Mouse (Mus musculus) forelimb bud, embryonic 11.5 days (tissue): ENCODE measurements around the gene Tnfrsf25.

ENCODE experiments used
- DNase-seq: peaks from one replicate; pipeline ENCODE4 v3.0.0-alpha.2; 2012; ENCODE audit warnings: low read depth, low spot score

Gene Tnfrsf25

GRCm38 (mm10) chr4:152115921-152116612, at the start of gene Tnfrsf25:
TSS of gene Tnfrsf25 (plus strand) at chr4:152115934.
- no peak for DNase-seq

GRCm38 (mm10) chr4:152067280-152067679, 48.5 kb upstream of the Tnfrsf25 start:
- no peak for DNase-seq

GRCm38 (mm10) chr4:152068166-152068724, 47.5 kb upstream of the Tnfrsf25 start:
- no peak for DNase-seq

DNA sequence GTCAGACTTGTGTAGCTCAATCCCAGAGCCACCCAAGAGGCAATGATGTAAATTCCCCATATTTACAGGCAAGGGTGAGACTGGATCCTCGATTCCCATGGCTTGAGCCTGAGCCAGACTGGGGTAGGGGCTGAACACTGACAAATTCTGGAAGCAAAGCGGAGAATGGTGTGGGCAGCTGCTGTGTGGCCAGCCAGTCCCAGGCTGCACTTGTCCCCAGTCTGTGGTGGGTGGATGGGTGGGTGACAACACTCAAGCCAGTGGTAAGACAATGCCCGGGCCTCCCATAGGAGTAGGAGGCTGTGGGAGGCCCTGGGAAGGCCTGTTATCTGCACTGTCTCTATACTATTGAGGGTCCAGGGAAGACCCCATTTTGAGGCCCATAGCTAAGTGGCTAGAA, 46.5 kb upstream of the Tnfrsf25 start:
- no peak for DNase-seq

DNA sequence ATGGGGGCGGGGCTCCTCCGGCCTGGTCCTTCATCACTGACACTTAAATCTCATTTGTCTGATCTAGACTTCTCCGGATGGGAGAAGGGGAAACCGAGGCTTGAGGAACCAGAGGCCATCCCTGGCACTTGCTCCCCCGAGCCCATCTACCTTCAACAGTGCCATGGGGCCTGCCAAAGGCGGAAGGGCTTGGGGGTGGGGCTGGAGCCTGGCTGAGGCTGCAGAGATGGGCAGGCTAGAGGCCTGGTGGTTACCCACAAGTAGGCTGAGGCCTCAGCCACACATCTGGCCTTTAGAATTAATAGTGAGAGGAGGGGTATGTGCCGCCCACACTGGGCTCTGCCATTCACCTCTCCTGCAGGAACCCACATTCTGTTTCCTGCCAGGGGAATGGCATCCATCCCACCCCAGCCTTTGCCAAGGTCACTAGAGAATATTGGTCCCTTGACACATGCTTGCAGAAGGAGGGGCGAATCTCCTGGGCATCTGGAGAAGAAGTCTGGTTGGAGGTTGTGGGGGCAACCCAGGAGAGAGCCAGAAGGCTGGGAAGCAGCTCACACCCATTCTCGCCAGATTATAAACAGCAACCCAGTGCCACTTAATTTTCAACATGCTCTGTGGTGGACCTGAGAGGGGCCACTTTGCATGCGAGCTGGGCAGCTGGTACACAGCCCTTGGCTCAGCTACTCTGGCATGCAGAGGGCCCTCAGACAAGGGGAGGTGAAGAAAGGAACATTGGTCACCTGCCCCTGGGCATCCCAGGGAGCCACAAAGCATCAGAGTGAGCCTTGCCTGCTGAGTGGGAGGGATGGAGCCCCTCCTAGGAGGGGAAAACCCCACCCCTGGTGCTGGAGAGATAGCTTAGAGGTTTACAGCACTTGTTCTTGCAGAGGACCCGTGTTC, 45.0 kb upstream of the Tnfrsf25 start:
- no peak for DNase-seq

DNA sequence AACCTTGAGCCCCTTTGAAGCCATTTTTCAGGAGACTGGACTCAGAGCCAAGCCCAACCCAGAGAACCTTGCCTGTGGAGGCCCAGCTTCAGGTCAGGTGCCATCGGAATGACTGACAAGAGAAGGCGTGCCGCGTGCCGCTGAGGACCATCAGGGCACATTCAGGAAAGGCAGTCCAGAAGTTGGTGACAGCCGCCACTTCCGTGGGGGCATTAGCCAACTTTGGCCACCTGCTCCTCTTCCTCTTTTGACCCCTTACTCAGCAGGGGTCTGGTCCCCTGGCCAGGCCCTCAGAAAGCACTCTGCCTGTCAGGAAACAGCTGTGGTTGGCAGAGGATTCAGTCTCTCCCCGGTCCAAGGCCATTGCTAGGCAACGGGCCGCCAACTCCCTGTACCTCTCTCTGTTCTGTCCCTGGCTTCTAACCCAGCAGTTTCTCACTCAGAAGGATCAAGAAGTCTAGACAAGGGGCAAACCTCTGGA, 43.6 kb upstream of the Tnfrsf25 start, which contains the start of gene Plekhg5:
Plekhg5 (plus strand) TSS at position 378 of the 481 bp plus-strand sequence.
- no peak for DNase-seq

DNA sequence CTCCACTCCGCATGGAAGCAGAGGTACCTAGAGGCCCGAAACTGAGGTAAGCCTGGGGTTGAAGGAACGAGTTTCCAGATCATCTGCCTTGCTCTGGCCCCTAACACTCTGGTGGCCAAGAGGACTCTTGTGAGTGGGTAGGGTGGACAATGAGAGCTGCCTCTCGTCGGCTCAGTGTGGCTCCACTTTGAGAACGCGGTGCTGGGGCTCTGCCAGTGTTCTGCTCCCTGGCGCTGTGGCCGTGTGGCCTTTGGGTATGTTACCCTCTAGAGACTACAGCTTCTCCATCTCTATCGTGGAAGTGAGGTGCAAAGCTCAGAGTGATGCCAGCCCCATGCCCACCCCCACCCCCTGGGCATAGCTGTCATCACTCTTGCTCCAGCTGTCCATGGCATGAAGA, 43.1 kb upstream of the Tnfrsf25 start:
- DNase-seq, result no peak

DNA sequence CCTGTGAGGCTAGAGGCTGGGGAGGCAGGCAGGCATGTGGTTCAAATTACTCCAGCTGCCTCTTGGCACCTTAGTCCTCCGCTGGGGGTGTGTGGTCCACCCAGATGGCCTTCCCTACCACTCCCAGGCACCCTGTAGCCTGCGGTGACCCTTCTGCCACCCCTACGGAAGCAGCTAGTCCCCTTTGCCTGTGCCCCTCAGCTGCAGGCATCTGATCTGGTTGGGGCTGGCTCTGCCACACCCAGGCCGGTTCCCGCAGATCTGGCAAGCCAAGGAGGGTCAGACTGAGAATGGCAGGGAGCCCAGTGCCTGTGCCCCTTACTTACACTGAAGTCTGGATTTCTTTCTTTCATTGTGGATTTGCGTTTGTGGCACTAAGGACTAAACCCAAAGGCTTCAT, 42.0 kb upstream of the Tnfrsf25 start:
- no peak for DNase-seq

DNA sequence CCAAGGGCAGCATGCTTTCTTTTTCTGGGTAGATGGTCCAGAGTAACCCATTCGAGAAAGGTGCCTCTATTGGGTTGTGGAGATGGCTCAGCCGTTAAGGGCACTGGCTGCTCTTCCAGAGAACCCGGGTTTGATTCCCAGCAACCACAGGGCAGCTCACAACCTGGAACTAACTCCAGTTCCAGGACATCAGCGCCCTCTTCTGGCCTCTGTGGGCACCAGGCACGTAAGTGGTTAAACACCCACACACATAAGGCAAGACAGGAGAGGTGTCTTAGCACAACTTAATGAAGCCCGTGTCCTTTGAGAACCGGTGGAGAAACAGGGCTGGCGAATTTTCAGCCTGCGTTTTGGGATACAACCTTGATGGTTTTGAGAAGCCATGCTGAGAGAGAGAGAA, 41.2 kb upstream of the Tnfrsf25 start:
- no peak for DNase-seq

- DNase-seq, result no peak
Observed at GRCm38 (mm10) chr4:152077191-152077590, 38.5 kb upstream of the Tnfrsf25 start.

DNA sequence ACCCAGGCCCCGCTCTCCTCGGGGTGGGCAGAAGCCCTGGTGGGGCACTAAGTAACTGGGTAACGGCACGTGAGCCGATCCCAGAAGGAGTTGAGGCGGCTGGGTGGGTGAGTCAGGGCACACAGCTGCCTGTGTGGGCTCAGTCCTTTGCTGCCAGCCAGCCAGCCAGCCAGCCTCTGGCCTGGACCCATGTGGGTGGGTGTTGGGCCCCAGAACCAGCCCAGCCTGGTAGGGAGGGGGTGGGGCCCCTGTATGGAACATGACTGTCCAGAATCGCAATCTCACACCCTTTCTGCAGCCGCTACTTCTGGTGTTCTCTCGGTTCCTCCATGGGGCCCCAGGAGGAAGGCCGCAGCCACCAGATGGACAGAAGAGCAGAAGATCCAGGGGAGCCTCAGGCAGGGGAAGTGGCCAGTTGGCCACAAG, 37.6 kb upstream of the Tnfrsf25 start:
- no peak for DNase-seq

DNA sequence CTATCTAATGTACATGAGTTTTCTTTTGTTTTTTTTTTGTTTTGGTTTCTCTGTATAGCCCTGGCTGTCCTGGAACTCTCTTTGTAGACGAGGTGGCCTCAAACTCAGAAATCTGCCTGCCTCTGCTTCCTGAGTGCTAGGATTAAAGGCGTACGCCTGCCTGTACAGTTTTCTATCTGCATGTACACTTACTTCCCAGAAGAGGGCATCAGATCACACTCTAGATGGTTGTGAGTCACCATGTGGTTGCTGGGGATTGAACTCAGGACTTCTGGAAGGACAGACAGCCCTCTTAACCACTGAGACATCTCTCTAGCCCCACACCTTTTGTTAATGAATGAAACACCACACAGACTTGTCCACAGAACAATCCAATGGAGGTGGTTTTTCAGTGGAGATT, 36.5 kb upstream of the Tnfrsf25 start:
- no peak for DNase-seq

- DNase-seq, result no peak
Observed at GRCm38 (mm10) chr4:152079931-152080330, 35.8 kb upstream of the Tnfrsf25 start.

DNA sequence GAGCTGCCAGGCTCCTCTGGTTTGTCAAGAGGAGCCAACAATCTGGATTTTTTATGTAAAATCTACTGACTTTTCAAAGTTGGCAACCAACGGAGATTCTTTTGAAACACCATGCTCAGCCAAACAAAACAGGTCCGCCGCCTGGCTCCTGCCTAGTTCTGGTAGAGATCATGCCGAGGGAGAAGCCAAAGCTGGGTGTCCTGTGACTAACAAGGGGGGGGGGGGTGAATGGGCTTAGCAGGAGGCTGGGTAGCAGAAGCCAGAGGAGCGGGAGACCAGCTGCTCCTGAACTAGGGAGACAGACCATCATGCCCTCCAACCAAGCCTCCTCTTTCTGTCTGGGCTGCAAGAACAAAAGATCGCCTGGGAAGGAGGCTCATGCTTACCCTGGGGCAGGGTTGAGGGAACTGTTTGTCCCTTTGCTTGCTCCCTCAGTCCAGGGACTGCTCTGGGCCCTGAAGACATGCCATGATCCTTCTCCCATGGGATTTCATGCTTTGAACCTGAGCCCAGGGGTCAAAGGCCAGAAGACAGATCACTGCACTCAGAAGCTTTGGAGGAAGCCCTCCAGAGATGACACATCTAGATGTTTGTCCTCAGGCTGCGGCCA, 32.0 kb upstream of the Tnfrsf25 start:
- DNase-seq, result no peak

- DNase-seq, result no peak
Observed at GRCm38 (mm10) chr4:152084616-152085015, 31.1 kb upstream of the Tnfrsf25 start.

- DNase-seq, result no peak
Observed at GRCm38 (mm10) chr4:152086505-152087210, 29.1 kb upstream of the Tnfrsf25 start.

- DNase-seq, result no peak
Observed at GRCm38 (mm10) chr4:152087211-152088081, 28.3 kb upstream of the Tnfrsf25 start.

DNA sequence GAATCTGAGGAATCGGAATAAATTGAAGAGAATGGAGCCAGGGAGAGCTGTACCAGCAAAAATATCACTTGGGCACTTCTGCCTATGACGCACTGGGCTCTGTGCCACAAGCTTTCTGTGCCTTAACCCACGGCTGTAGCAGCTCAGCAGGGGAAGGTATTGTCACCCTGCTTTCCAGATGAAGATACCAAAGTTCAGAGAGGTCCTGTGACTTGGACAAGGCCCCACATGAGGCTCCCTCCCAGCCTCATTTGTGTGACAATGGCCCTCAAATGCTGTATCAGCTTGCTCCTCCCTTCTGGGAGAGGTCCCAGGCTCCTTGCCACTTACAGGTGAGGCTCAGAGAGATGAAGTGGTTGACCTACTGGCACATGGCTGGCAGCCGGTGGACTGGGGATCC, 27.6 kb upstream of the Tnfrsf25 start:
- no peak for DNase-seq

DNA sequence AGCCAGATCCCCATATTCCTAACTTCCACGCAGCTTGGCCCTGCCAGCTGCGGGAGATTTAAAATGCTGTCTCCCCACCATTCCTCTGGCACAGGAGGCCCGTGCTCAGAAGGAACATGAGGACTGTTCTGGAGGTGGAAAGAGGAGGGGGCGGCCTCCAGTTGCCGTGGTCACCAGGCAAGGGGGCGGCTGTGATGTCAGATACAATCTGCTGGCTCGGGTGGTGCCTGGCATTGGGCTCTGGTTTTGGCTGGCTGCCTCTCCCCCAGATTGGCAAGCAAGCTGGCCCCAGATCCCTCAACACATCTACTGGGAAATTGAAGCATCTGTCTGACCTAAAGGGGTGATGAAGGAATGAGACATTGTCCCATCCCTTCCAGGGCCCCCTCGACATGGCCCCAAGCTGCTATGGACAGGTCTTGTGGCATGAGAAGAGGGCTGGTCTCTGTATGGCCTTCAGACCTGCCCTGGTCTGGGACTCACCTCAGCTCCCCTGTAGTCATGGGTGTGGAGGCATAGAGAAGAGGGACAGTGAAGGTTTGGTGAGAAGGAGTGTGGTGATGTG, 27.1 kb upstream of the Tnfrsf25 start:
- no peak for DNase-seq

- DNase-seq, result no peak
Observed at GRCm38 (mm10) chr4:152090191-152090590, 25.5 kb upstream of the Tnfrsf25 start.
